Mouse (Mus musculus) inflammation-experienced regulatory T-cells, adult 16 weeks (primary cell): ENCODE measurements around the gene Tbx4. TPM values are rescaled to one million over a fixed set of nuclear protein-coding genes. Genes with fewer than 3 reads are reported as not detected.

Experiments used
- polyA plus RNA-seq: library from polyadenylated mRNA; unstranded; fragments of 100-300 nt; shearing (Covaris generic); gene quantifications from one replicate; pipeline ENCODE4 v1.2.1, GENCODE M21; 2017

The Tbx4 gene
- not detected for polyA plus RNA-seq

DNA sequence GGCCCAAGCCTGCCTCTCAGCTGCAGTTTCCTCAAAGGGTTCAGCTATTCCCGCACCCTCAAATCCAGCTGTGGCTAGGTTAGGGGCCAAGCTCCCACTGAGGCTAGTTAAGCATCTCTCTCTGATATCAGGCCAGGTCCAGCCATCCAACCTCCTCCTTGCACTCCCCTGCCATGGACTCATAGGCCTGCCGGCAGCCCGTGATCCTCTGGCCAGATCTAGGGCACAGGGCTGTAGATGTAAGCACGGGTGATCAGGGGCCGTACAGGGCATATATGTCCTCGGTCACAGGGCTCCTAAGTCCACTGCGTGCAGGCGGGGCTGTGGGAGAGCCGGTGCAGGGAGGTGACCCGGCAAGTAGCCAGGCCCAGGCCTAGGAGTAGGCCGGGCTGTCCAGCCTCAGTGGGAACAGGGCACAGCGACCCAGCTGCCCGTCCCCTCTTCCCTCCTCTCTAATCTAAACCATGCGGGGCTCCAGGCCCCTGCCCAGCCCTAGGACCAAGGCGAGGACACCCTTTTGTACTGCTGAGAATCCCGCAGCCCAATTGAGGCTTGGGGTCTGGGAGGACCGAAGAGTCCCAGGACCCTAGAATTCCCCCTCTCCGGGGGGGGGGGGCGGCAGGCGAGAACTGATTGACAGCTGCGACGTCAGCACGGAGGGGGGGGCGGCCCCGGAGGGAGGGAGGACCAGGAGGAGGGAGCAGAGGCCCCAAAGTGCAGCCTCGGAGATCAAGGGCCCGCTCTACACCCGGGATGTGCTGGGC lies at the start of gene Tbx4:
Gene Tbx4 (plus strand): TSS at position 758 of the 764 bp plus-strand sequence.

DNA sequence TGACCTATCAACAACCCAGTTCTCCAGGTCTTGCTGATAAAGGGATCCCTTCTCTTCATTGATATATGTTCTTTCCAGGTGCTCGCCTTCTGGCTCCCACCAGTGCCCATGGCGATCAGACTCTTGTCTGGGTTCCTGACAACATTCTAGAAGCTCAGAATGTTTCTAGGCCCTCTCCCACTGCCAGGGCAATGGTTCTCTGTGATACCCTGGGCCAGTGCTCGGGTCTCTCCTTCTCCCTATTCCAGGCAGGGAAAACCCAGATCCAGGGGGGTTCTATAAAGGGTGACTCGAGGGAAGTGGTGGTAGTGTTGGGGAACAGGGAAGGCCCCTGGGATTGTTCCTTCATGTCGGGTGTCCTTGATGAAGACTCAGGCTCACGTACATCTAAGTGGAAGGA lies 36.0 kb upstream of the Tbx4 start, which contains the start of gene Gm11444:
Gene Gm11444 (minus strand): TSS at position 101 of the 400 bp plus-strand sequence.

Other genes with a start within 250 kb of the Tbx4 start
- not detected for gene Tbx2, start 53.9 kb upstream of the Tbx4 start, polyA plus RNA-seq
- not detected for gene Gm11444, start 36.1 kb upstream of the Tbx4 start, polyA plus RNA-seq